Mouse (Mus musculus): ENCODE results near the gene Gm10057.
"Not testable (repeated sequence)": the region's sequence is repeated elsewhere in the genome, so short reads cannot be mapped to it uniquely, and the experiment has no call there.

Gm10057 gene

GRCm38 (mm10) chrX:154054939-154055338, at the start of gene Gm10057:
Gene Gm10057, minus strand, starts transcription at chrX:154055039.
- H3K27me3 ChIP-seq (ENCODE audit: control insufficient read depth, insufficient read depth, low read length, poor library complexity, severe bottlenecking); DNase-seq (ENCODE audit: low read depth, low spot score): not testable (repeated sequence)

GRCm38 (mm10) chrX:154033727-154034126, 21.1 kb downstream of the Gm10057 start, which contains the start of gene 4921511M17Rik:
Gene 4921511M17Rik, minus strand, starts transcription at chrX:154033827.
- not testable (repeated sequence) for H3K27me3 ChIP-seq (ENCODE audit: control insufficient read depth, insufficient read depth, low read length, poor library complexity, severe bottlenecking); DNase-seq (ENCODE audit: low read depth, low spot score); H3K36me3 ChIP-seq (ENCODE audit: control insufficient read depth, insufficient read depth, low read length, poor library complexity, severe bottlenecking)

More at GRCm38 (mm10) chrX:154054939-154055338, at the start of gene Gm10057:
- H3K36me3 ChIP-seq (ENCODE audit: control insufficient read depth, insufficient read depth, low read length, poor library complexity, severe bottlenecking), result not testable (repeated sequence)

DNA sequence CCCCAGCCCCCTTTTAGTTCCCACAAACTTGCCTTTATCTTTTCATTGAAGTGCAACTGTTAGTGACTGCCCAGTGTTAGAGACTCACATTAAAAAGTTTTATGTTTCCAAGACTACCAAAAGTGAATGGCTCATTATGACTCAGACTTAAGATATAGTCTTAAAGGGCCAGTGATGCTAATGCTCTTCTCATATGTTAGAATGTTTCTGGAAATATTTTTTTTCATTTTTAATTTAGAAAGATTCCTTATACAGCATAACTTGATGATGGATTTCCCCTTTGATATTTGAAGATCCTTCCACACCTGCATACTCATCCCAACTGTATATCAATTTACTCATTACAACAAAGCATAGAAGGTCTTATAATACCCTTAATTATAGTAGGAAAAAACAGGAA, 42.3 kb downstream of the Gm10057 start, which contains the start of gene Samt1:
Gene Samt1, minus strand, starts transcription at position 101 of the 400 bp plus-strand sequence.
- H3K27me3 ChIP-seq (ENCODE audit: control insufficient read depth, insufficient read depth, low read length, poor library complexity, severe bottlenecking); DNase-seq (ENCODE audit: low read depth, low spot score): not testable (repeated sequence)

More for the DNA sequence above, 42.3 kb downstream of the Gm10057 start, which contains the start of gene Samt1:
- not testable (repeated sequence) for H3K36me3 ChIP-seq (ENCODE audit: control insufficient read depth, insufficient read depth, low read length, poor library complexity, severe bottlenecking)
